Mouse (Mus musculus): ENCODE data around the gene Abcg5. TPM values are rescaled to one million over a fixed set of nuclear protein-coding genes. Genes with fewer than 3 reads are reported as not detected.

The Abcg5 gene
- polyA plus RNA-seq, 1 experiment from 2014 or later: 1.1 TPM

- Histone ChIP-seq H3K9ac (ENCODE audit: low read length) (no peak overlapping the region), H3K27ac (ENCODE audit: low read depth) (no peak overlapping the region), H3K4me2 (ENCODE audit: low read length) (no peak overlapping the region), H3K36me3 (ENCODE audit: control insufficient read depth, insufficient read depth, low read length) (no peaks in the 10 kb centered on the region), H3K9me3 (ENCODE audit: control insufficient read depth, low read length) (no peaks in the 10 kb centered on the region), H3K4me1 (replicated peaks; ENCODE audit: control insufficient read depth, insufficient read depth, low read length) (peaks cover 12% of the 10 kb centered on the region; the same call in 1 of the 2 replicates), H3K27me3 (replicated peaks; ENCODE audit: control insufficient read depth, insufficient read depth, low read length) (no peaks in the 10 kb centered on the region), H3K4me3 (ENCODE audit: low read depth, low read length) (no peak overlapping the region)
- DNase-seq (ENCODE audit: low spot score): no peak
- no peak for ATAC-seq (replicated peaks; ENCODE audit: low FRiP score, low TSS enrichment, low read depth)
- 32% methylated on average over 5 of the region's 5 CpGs for WGBS
Observed at GRCm38 (mm10) chr17:84658195-84658594, 24.6 kb downstream of the Abcg5 start.

DNA sequence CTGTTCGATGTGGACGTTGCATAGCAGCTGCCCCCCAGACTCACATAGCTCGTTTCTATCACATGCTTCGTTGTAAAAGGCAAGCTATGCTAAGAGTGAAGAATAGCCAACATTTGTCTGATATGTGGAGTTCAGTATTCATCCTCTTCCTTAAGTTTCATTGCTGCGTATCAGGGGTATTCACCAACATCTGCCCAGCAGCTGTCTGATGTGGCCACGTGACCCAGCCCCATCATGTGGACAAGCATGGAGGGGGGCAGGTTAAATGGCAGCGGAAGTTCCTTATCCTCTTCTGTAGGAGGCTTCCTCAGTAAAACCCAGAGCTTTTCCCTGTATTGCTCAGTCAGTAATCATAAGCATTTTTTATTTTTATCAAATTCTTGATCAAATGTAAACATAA is 25.0 kb downstream of the Abcg5 start:
- ATAC-seq (replicated peaks; ENCODE audit: low FRiP score, low TSS enrichment, low read depth) (no peak), DNase-seq (ENCODE audit: low spot score) (no peak)
- 58% methylated on average over 7 of the region's 7 CpGs for WGBS

DNA sequence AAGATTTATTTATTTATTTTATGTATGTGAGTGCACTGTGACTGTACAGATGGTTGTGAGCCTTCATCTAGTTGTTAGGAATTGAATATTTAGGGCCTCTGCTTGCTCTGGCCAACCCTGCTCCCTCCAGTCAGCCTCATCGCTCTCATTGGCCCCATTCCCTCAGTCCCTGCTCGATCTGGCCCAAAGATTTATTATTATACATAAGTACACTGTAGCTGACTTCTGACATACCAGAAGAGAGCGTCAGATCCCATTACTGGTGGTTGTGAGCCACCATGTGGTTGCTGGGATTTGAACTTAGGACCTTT is 25.4 kb downstream of the Abcg5 start:
- ATAC-seq (replicated peaks; ENCODE audit: low FRiP score, low TSS enrichment, low read depth): no peak
- no peak overlapping the region for H3K4me2 ChIP-seq (ENCODE audit: low read length)
- H3K9ac ChIP-seq (ENCODE audit: low read length): no peak overlapping the region
- H3K27ac ChIP-seq (ENCODE audit: low read depth): no peak overlapping the region
- DNase-seq (ENCODE audit: low spot score): no peak
- no peaks in the 10 kb centered on the region for H3K9me3 ChIP-seq (ENCODE audit: control insufficient read depth, low read length)
- H3K4me3 ChIP-seq (ENCODE audit: low read depth, low read length): no peak overlapping the region
- H3K27me3 ChIP-seq (replicated peaks; ENCODE audit: control insufficient read depth, insufficient read depth, low read length): no peaks in the 10 kb centered on the region
- no peaks in the 10 kb centered on the region for H3K36me3 ChIP-seq (ENCODE audit: control insufficient read depth, insufficient read depth, low read length)
- peaks cover 12% of the 10 kb centered on the region; the same call in 1 of the 2 replicates for H3K4me1 ChIP-seq (replicated peaks; ENCODE audit: control insufficient read depth, insufficient read depth, low read length)
- 43% methylated on average over 3 of the region's 3 CpGs for WGBS

More for the DNA sequence above, 25.0 kb downstream of the Abcg5 start:
- Histone ChIP-seq H3K4me1 (replicated peaks; ENCODE audit: control insufficient read depth, insufficient read depth, low read length) (peaks cover 12% of the 10 kb centered on the region; the same call in 1 of the 2 replicates), H3K4me3 (ENCODE audit: low read depth, low read length) (no peak overlapping the region), H3K27me3 (replicated peaks; ENCODE audit: control insufficient read depth, insufficient read depth, low read length) (no peaks in the 10 kb centered on the region), H3K27ac (ENCODE audit: low read depth) (no peak overlapping the region), H3K4me2 (ENCODE audit: low read length) (no peak overlapping the region), H3K9me3 (ENCODE audit: control insufficient read depth, low read length) (no peaks in the 10 kb centered on the region), H3K9ac (ENCODE audit: low read length) (no peak overlapping the region), H3K36me3 (ENCODE audit: control insufficient read depth, insufficient read depth, low read length) (no peaks in the 10 kb centered on the region)

DNA sequence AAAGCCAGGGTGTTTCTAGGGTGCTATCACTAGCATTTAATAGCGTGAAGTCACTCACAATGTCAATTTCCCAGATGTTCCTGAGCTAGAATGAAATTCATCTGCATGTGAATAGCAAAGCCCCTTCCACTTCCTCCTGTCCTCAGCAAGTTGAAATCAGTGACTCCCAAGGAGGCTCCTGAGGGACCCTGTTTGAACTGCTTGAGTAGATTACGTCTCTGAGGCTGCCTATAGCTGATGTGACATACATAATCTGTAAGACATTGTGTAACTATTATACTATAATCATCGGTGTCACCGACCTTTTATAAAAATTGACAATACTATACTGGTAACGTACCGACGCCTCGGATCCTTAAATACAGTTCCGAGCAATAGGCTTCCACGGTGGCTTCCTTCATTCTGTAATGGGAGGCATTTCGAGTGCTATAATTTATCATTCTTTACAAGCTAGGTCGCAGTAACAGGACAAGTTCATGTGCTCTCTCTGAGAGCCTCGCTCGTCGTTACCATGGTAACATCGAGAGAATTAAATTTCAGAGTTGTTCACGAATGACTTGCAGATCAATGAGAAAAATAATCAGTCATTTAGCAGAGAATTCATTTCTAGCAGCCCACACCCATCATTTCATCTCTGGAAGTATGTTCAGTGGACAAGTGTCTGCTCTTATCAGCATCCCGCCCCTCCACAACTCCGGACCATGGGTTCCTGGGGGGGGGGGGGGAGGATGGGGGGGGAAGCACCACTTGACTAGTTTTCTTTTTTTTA is 26.0 kb downstream of the Abcg5 start:
- Histone ChIP-seq H3K9me3 (ENCODE audit: control insufficient read depth, low read length) (no peaks in the 10 kb centered on the region), H3K4me1 (replicated peaks; ENCODE audit: control insufficient read depth, insufficient read depth, low read length) (peaks cover 12% of the 10 kb centered on the region; the same call in 1 of the 2 replicates), H3K36me3 (ENCODE audit: control insufficient read depth, insufficient read depth, low read length) (no peaks in the 10 kb centered on the region), H3K9ac (ENCODE audit: low read length) (no peak overlapping the region), H3K27me3 (replicated peaks; ENCODE audit: control insufficient read depth, insufficient read depth, low read length) (no peaks in the 10 kb centered on the region), H3K4me2 (ENCODE audit: low read length) (no peak overlapping the region), H3K27ac (ENCODE audit: low read depth) (no peak overlapping the region), H3K4me3 (ENCODE audit: low read depth, low read length) (no peak overlapping the region)
- 49% methylated on average over 19 of the region's 19 CpGs for WGBS
- DNase-seq (ENCODE audit: low spot score): no peak
- ATAC-seq (replicated peaks; ENCODE audit: low FRiP score, low TSS enrichment, low read depth): no peak

- H3K27ac ChIP-seq (ENCODE audit: low read depth): no peak overlapping the region
- no peak overlapping the region for H3K4me3 ChIP-seq (ENCODE audit: low read depth, low read length)
- no peaks in the 10 kb centered on the region for H3K9me3 ChIP-seq (ENCODE audit: control insufficient read depth, low read length)
- H3K9ac ChIP-seq (ENCODE audit: low read length): no peak overlapping the region
- no peaks in the 10 kb centered on the region for H3K27me3 ChIP-seq (replicated peaks; ENCODE audit: control insufficient read depth, insufficient read depth, low read length)
- no peaks in the 10 kb centered on the region for H3K36me3 ChIP-seq (ENCODE audit: control insufficient read depth, insufficient read depth, low read length)
- DNase-seq (ENCODE audit: low spot score) (no peak), ATAC-seq (replicated peaks; ENCODE audit: low FRiP score, low TSS enrichment, low read depth) (no peak)
- 76% methylated on average over 5 of the region's 5 CpGs for WGBS
- no peak overlapping the region for H3K4me2 ChIP-seq (ENCODE audit: low read length)
- peaks cover 12% of the 10 kb centered on the region; the same call in 1 of the 2 replicates for H3K4me1 ChIP-seq (replicated peaks; ENCODE audit: control insufficient read depth, insufficient read depth, low read length)
Observed at GRCm38 (mm10) chr17:84656205-84656604, 26.6 kb downstream of the Abcg5 start.

DNA sequence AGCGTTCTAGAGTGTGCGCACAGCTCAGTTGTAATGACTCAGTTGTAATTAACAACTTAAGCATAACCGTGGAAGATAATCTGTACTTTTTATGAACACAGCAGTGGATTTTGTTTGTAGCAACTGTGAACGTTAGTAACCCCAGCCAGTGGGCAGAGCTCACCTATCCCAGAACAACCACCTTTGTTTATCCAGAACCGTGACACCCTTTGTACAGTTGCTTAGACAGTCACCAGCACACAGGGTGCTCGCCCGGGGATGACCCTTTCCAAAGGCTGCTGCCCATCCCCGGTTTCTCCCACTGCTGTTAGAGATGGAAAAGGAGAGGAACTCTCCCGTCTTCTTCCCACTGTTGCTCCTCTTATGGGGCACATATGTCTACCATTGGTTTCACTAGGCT is 29.3 kb downstream of the Abcg5 start:
- Histone ChIP-seq H3K9me3 (ENCODE audit: control insufficient read depth, low read length) (no peaks in the 10 kb centered on the region), H3K36me3 (ENCODE audit: control insufficient read depth, insufficient read depth, low read length) (no peaks in the 10 kb centered on the region; the same call in 1 of the 2 replicates), H3K4me2 (ENCODE audit: low read length) (no peak overlapping the region), H3K27me3 (replicated peaks; ENCODE audit: control insufficient read depth, insufficient read depth, low read length) (no peaks in the 10 kb centered on the region), H3K9ac (ENCODE audit: low read length) (no peak overlapping the region), H3K4me3 (ENCODE audit: low read depth, low read length) (no peak overlapping the region), H3K27ac (ENCODE audit: low read depth) (no peak overlapping the region), H3K4me1 (replicated peaks; ENCODE audit: control insufficient read depth, insufficient read depth, low read length) (peaks cover 12% of the 10 kb centered on the region; the same call in 1 of the 2 replicates)
- DNase-seq (ENCODE audit: low spot score): no peak
- ATAC-seq (replicated peaks; ENCODE audit: low FRiP score, low TSS enrichment, low read depth): no peak
- 88% methylated on average over 9 of the region's 9 CpGs for WGBS

- Histone ChIP-seq H3K27ac (ENCODE audit: low read depth) (no peak overlapping the region), H3K4me2 (ENCODE audit: low read length) (no peak overlapping the region), H3K27me3 (replicated peaks; ENCODE audit: control insufficient read depth, insufficient read depth, low read length) (no peaks in the 10 kb centered on the region), H3K9ac (ENCODE audit: low read length) (no peak overlapping the region), H3K9me3 (ENCODE audit: control insufficient read depth, low read length) (no peaks in the 10 kb centered on the region), H3K36me3 (ENCODE audit: control insufficient read depth, insufficient read depth, low read length) (no peaks in the 10 kb centered on the region; the same call in 1 of the 2 replicates), H3K4me1 (replicated peaks; ENCODE audit: control insufficient read depth, insufficient read depth, low read length) (no peaks in the 10 kb centered on the region; the same call in 1 of the 2 replicates), H3K4me3 (ENCODE audit: low read depth, low read length) (no peak overlapping the region)
- ATAC-seq (replicated peaks; ENCODE audit: low FRiP score, low TSS enrichment, low read depth) (peak; percentile 82), DNase-seq (ENCODE audit: low spot score) (no peak)
- 77% methylated on average over 9 of the region's 9 CpGs for WGBS
Observed at GRCm38 (mm10) chr17:84650302-84651017, 32.4 kb downstream of the Abcg5 start.

- 80% methylated on average over 4 of the region's 4 CpGs for WGBS
- H3K4me1 ChIP-seq (replicated peaks; ENCODE audit: control insufficient read depth, insufficient read depth, low read length): peaks cover 7% of the 10 kb centered on the region; the same call in 1 of the 2 replicates
- H3K9ac ChIP-seq (ENCODE audit: low read length): no peak overlapping the region
- DNase-seq (ENCODE audit: low spot score) (no peak), ATAC-seq (replicated peaks; ENCODE audit: low FRiP score, low TSS enrichment, low read depth) (no peak)
- H3K27ac ChIP-seq (ENCODE audit: low read depth): no peak overlapping the region
- no peak overlapping the region for H3K4me2 ChIP-seq (ENCODE audit: low read length)
- H3K4me3 ChIP-seq (ENCODE audit: low read depth, low read length): no peak overlapping the region
- no peaks in the 10 kb centered on the region for H3K27me3 ChIP-seq (replicated peaks; ENCODE audit: control insufficient read depth, insufficient read depth, low read length)
- H3K36me3 ChIP-seq (ENCODE audit: control insufficient read depth, insufficient read depth, low read length): no peaks in the 10 kb centered on the region; the same call in 1 of the 2 replicates
- H3K9me3 ChIP-seq (ENCODE audit: control insufficient read depth, low read length): no peaks in the 10 kb centered on the region
Observed at GRCm38 (mm10) chr17:84647630-84648029, 35.2 kb downstream of the Abcg5 start.
